13 mouse cellular contexts compared by ENCODE assay signal in genomic region chr17:88058280-88058679, GRCm38 (mm10). TPM values are rescaled to one million over a fixed set of nuclear protein-coding genes. Genes with fewer than 3 reads are reported as not detected.
DNase-seq lines count a peak whose midpoint lies in the region; ATAC-seq and TF ChIP-seq lines count a peak whose summit lies in the region.
"Had no signal": no experiment of that assay in that cellular context is flagged by ENCODE, and none has a peak within 500 bp of the region (broad histone marks: within the 10 kb centered on the region; RNA-seq: fewer than 3 reads in every experiment).

No protein-coding gene starts in this region.

- no peaks in the 10 kb centered on the region for H3K36me3 ChIP-seq in hindbrain, postnatal 0 days (ENCODE audit: insufficient read depth, low read length)
- no peaks in the 10 kb centered on the region for H3K36me3 ChIP-seq in hindbrain, embryonic 12.5 days
- no peaks in the 10 kb centered on the region for H3K36me3 ChIP-seq in stomach, embryonic 15.5 days
- H3K36me3 ChIP-seq in stomach, postnatal 0 days (ENCODE audit: control insufficient read depth, insufficient read depth, low read length): no peaks in the 10 kb centered on the region
- no peaks in the 10 kb centered on the region for H3K36me3 ChIP-seq in stomach, embryonic 16.5 days (ENCODE audit: control insufficient read depth, insufficient read depth, low read length)
- H3K36me3 ChIP-seq: embryonic facial prominence, embryonic 12.5 days; limb, embryonic 12.5 days had no signal

- H3K4me3 ChIP-seq in gastrocnemius, adult 2 months: peak overlapping the region; percentile 28
- no peak overlapping the region for H3K4me3 ChIP-seq in hindbrain, postnatal 0 days (ENCODE audit: low read length)
- H3K4me3 ChIP-seq in hindbrain, embryonic 12.5 days: no peak overlapping the region
- H3K4me3 ChIP-seq in stomach, embryonic 15.5 days (replicated peaks): no peak overlapping the region
- H3K4me3 ChIP-seq in stomach, postnatal 0 days (ENCODE audit: low read depth, low read length): no peak overlapping the region
- H3K4me3 ChIP-seq in stomach, embryonic 16.5 days (replicated peaks; ENCODE audit: low read length): no peak overlapping the region
- H3K4me3 ChIP-seq: embryonic facial prominence, embryonic 12.5 days; limb, embryonic 12.5 days had no signal

- intact Hi-C loops in gastrocnemius, adult 2 months (cut with DNase I): no loop called here

- WGBS in hindbrain, postnatal 0 days: 60% methylated on average over 2 of the region's 2 CpGs
- 82% methylated on average over 2 of the region's 2 CpGs for WGBS in hindbrain, embryonic 12.5 days
- WGBS in stomach, embryonic 15.5 days: 52% methylated on average over 2 of the region's 2 CpGs
- 42% methylated on average over 2 of the region's 2 CpGs for WGBS in stomach, postnatal 0 days
- 40% methylated on average over 2 of the region's 2 CpGs for WGBS in stomach, embryonic 16.5 days

- TF ChIP-seq EP300 in stomach, postnatal 0 days (optimal IDR thresholded peaks at IDR 0.05): no peak

- ATAC-seq in hindbrain, postnatal 0 days: 0 out of 2 replicates have a peak, but pooled peaks have one; percentile 35
- ATAC-seq in hindbrain, embryonic 12.5 days (ENCODE audit: low FRiP score): no peak
- no peak for ATAC-seq in stomach, embryonic 15.5 days (ENCODE audit: insufficient read depth, low FRiP score, low read depth)
- ATAC-seq in stomach, postnatal 0 days (ENCODE audit: low FRiP score, low TSS enrichment): no peak
- ATAC-seq in stomach, embryonic 16.5 days (ENCODE audit: insufficient read depth, low FRiP score): no peak

- peaks cover 3% of the 10 kb centered on the region for H3K4me1 ChIP-seq in hindbrain, postnatal 0 days (ENCODE audit: insufficient read depth, low read length)
- peaks cover 13% of the 10 kb centered on the region for H3K4me1 ChIP-seq in hindbrain, embryonic 12.5 days
- peaks cover 14% of the 10 kb centered on the region; the same call in 1 of the 2 replicates for H3K4me1 ChIP-seq in stomach, embryonic 15.5 days
- H3K4me1 ChIP-seq in stomach, postnatal 0 days (replicated peaks; ENCODE audit: control insufficient read depth, insufficient read depth): peaks cover 3% of the 10 kb centered on the region; the same call in 1 of the 2 replicates
- H3K4me1 ChIP-seq in stomach, embryonic 16.5 days (ENCODE audit: control insufficient read depth, insufficient read depth, low read length): peaks cover 26% of the 10 kb centered on the region

- H3K27ac ChIP-seq in gastrocnemius, adult 2 months: peak overlapping the region; percentile 35; the same call in 1 of the 2 replicates
- H3K27ac ChIP-seq in hindbrain, postnatal 0 days: no peak overlapping the region
- H3K27ac ChIP-seq in hindbrain, embryonic 12.5 days: no peak overlapping the region
- no peak overlapping the region for H3K27ac ChIP-seq in stomach, embryonic 15.5 days
- no peak overlapping the region for H3K27ac ChIP-seq in stomach, postnatal 0 days (replicated peaks)
- no peak overlapping the region for H3K27ac ChIP-seq in stomach, embryonic 16.5 days (ENCODE audit: low read length)
- H3K27ac ChIP-seq: embryonic facial prominence, embryonic 12.5 days; limb, embryonic 12.5 days had no signal

- H3K27me3 ChIP-seq in hindbrain, postnatal 0 days (ENCODE audit: insufficient read depth, low read length): no peaks in the 10 kb centered on the region
- no peaks in the 10 kb centered on the region for H3K27me3 ChIP-seq in hindbrain, embryonic 12.5 days
- no peaks in the 10 kb centered on the region for H3K27me3 ChIP-seq in stomach, embryonic 15.5 days (replicated peaks)
- no peaks in the 10 kb centered on the region for H3K27me3 ChIP-seq in stomach, postnatal 0 days (ENCODE audit: control insufficient read depth, insufficient read depth, low read length)
- H3K27me3 ChIP-seq in stomach, embryonic 16.5 days (ENCODE audit: control insufficient read depth, insufficient read depth, low read length): no peaks in the 10 kb centered on the region
- H3K27me3 ChIP-seq: embryonic facial prominence, embryonic 12.5 days; limb, embryonic 12.5 days had no signal

- no peak overlapping the region for H3K9ac ChIP-seq in hindbrain, postnatal 0 days (replicated peaks; ENCODE audit: low read length)
- H3K9ac ChIP-seq in hindbrain, embryonic 12.5 days: no peak overlapping the region
- H3K9ac ChIP-seq in stomach, embryonic 15.5 days: no peak overlapping the region
- no peak overlapping the region for H3K9ac ChIP-seq in stomach, postnatal 0 days (ENCODE audit: low read length)
- H3K9ac ChIP-seq in stomach, embryonic 16.5 days (ENCODE audit: low read length): no peak overlapping the region
- H3K9ac ChIP-seq: embryonic facial prominence, embryonic 12.5 days; limb, embryonic 12.5 days had no signal

- H3K4me2 ChIP-seq in hindbrain, postnatal 0 days (ENCODE audit: low read depth, low read length): no peak overlapping the region
- H3K4me2 ChIP-seq in hindbrain, embryonic 12.5 days (replicated peaks): no peak overlapping the region
- H3K4me2 ChIP-seq in stomach, embryonic 15.5 days: 0 out of 2 replicates have a peak overlapping the region, but pooled peaks have one; percentile 10
- H3K4me2 ChIP-seq in stomach, postnatal 0 days (replicated peaks; ENCODE audit: low read depth): no peak overlapping the region
- H3K4me2 ChIP-seq in stomach, embryonic 16.5 days (ENCODE audit: low read depth, low read length): peak overlapping the region; percentile 13; the same call in 1 of the 2 replicates
- H3K4me2 ChIP-seq: embryonic facial prominence, embryonic 12.5 days; limb, embryonic 12.5 days had no signal

- no peak for TF ChIP-seq CTCF in gastrocnemius, adult 2 months (IDR thresholded peaks at IDR 0.05)
- TF ChIP-seq CTCF in hindbrain, postnatal 0 days (IDR thresholded peaks at IDR 0.05; ENCODE audit: low read depth): no peak
- no peak for TF ChIP-seq CTCF in stomach, postnatal 0 days (IDR thresholded peaks at IDR 0.05; ENCODE audit: low read depth)

- no peaks in the 10 kb centered on the region for H3K9me3 ChIP-seq in hindbrain, postnatal 0 days (ENCODE audit: low read length)
- H3K9me3 ChIP-seq in hindbrain, embryonic 12.5 days (replicated peaks): no peaks in the 10 kb centered on the region
- H3K9me3 ChIP-seq in stomach, embryonic 15.5 days: no peaks in the 10 kb centered on the region
- no peaks in the 10 kb centered on the region for H3K9me3 ChIP-seq in stomach, postnatal 0 days (ENCODE audit: control insufficient read depth, low read length)
- no peaks in the 10 kb centered on the region for H3K9me3 ChIP-seq in stomach, embryonic 16.5 days (replicated peaks; ENCODE audit: control insufficient read depth, low read length)
- H3K9me3 ChIP-seq: embryonic facial prominence, embryonic 12.5 days had no signal

- DNase-seq in gastrocnemius, adult 2 months: no peak
- DNase-seq in gastrocnemius, postnatal 4 days (ENCODE audit: low spot score in 2 of 2): no peak
- no peak for DNase-seq in hindbrain, postnatal 0 days (ENCODE audit: low spot score)
- DNase-seq in stomach, postnatal 0 days (ENCODE audit: low spot score): no peak
- no peak for DNase-seq in B cell, adult 2 months
- DNase-seq: cerebellum, adult 9-10 months; gastrocnemius, postnatal 25 days; kidney, adult 11 months had no signal

RNA-seq across cellular contexts. Expression of gene Fbxo11, which starts 6.8 kb away (rescaled TPM):
- 10 to 100 TPM; 33.2 to 38.8 TPM for total RNA-seq in gastrocnemius, adult 2 months (2021)
- 10 to 100 TPM; 53.3 to 59.6 TPM for total RNA-seq in gastrocnemius, postnatal 4 days (2021)
- 39.3 and 39.5 TPM in 2 replicates for total RNA-seq in hindbrain, postnatal 0 days (2014; rRNA removed)
- polyA plus RNA-seq in hindbrain, postnatal 0 days (2015; fragmentation: Nextera tagmentation; extraction: Ambion mirVana): 23.1 and 23.7 TPM in 2 replicates
- polyA plus RNA-seq in hindbrain, embryonic 12.5 days (2016; fragmentation: Nextera tagmentation; extraction: Ambion mirVana): 32.3 and 35.9 TPM in 2 replicates
- polyA plus RNA-seq in stomach, embryonic 15.5 days (2015; fragmentation: Nextera tagmentation; extraction: Ambion mirVana): 15.2 and 16.3 TPM in 2 replicates
- polyA plus RNA-seq in stomach, postnatal 0 days (2015; fragmentation: Nextera tagmentation; extraction: Ambion mirVana): 7.7 and 9.1 TPM in 2 replicates
- polyA plus RNA-seq in stomach, embryonic 16.5 days (2015; fragmentation: Nextera tagmentation; extraction: Ambion mirVana): 11.9 and 12.4 TPM in 2 replicates

Comparison
In these comparisons a context has a peak if more than half of its experiments do, and no peak if none do; other contexts are left out.
1. H3K4me2 ChIP-seq: peak in stomach, embryonic 15.5 days (single experiment) and stomach, embryonic 16.5 days (single experiment); none in hindbrain, postnatal 0 days (single experiment), hindbrain, embryonic 12.5 days (single experiment) and stomach, postnatal 0 days (single experiment).